Mouse (Mus musculus) heart, postnatal 0 days (tissue): ENCODE results near the gene Slc25a45. TPM values are rescaled to one million over a fixed set of nuclear protein-coding genes. Genes with fewer than 3 reads are reported as not detected.
A peak's percentile ranks its signal among the peaks of the same experiment; 100 is the strongest.

Experiments
- ATAC-seq: fragments of 200-750 bp; cut with Nextera tagmentation; 2 replicates; pipeline ENCODE4 v1.8.0; 2017; ENCODE audit warnings: low read depth, moderate number of reproducible peaks, moderate library complexity; ENCODE audit not compliant: insufficient read depth
- DNase-seq: peaks from one replicate; pipeline ENCODE4 v3.0.0-alpha.2; 2016; ENCODE audit warnings: low spot score
- H3K27ac ChIP-seq: fragments of 300-500 bp; sonication (generic); 2 replicates; pipeline ENCODE4 v1.5.1; 2014; ENCODE audit warnings: low read depth, mild to moderate bottlenecking
- H3K27me3 ChIP-seq: fragments of 300-500 bp; sonication (generic); 2 replicates; pipeline ENCODE4 v1.6.1; 2014; ENCODE audit warnings: low read length, mixed read lengths; ENCODE audit not compliant: control insufficient read depth, insufficient read depth
- H3K36me3 ChIP-seq: fragments of 300-500 bp; sonication (generic); replicated peaks from 2 replicates; pipeline ENCODE4 v1.6.1; 2014; ENCODE audit warnings: low read length, mixed read lengths; ENCODE audit not compliant: control insufficient read depth, insufficient read depth
- H3K4me1 ChIP-seq: fragments of 300-500 bp; sonication (generic); 2 replicates; pipeline ENCODE4 v1.6.1; 2014; ENCODE audit warnings: antibody characterized with exemption; ENCODE audit not compliant: control insufficient read depth, insufficient read depth
- H3K4me2 ChIP-seq: fragments of 300-500 bp; sonication (generic); 2 replicates; pipeline ENCODE4 v1.6.1; 2014; ENCODE audit warnings: low read depth, mild to moderate bottlenecking, low read length, moderate library complexity
- H3K4me3 ChIP-seq: fragments of 300-500 bp; sonication (generic); 2 replicates; pipeline ENCODE4 v1.5.1; 2014; ENCODE audit warnings: low read depth, low read length
- H3K9ac ChIP-seq: fragments of 300-500 bp; sonication (generic); replicated peaks from 2 replicates; pipeline ENCODE4 v1.6.1; 2014; ENCODE audit warnings: low read depth, low read length, mixed read lengths
- H3K9me3 ChIP-seq: fragments of 300-500 bp; sonication (generic); replicated peaks from 2 replicates; pipeline ENCODE4 v1.6.1; 2016; ENCODE audit warnings: low read length; ENCODE audit not compliant: control insufficient read depth
- CTCF ChIP-seq: IDR thresholded peaks from 2 replicates; pipeline ENCODE4 v1.5.1; 2016; ENCODE audit warnings: antibody characterized with exemption, control low read depth, low read depth
- EP300 ChIP-seq: IDR thresholded peaks from 2 replicates; pipeline ENCODE4 v1.6.1; 2016; ENCODE audit warnings: antibody characterized with exemption, low read depth
- WGBS: fragments of 180-500 bp; shearing (Covaris S2); extraction: QIAGEN DNeasy Blood & Tissue Kit; methylation state at CpG from one replicate; pipeline ENCODE4 v1.1.7; 2014; 5-methylcytosine and 5-hydroxymethylcytosine counted together
- polyA plus RNA-seq: library from polyadenylated mRNA; unstranded; fragments of >200 nt; fragmentation: Nextera tagmentation; extraction: Ambion mirVana; gene quantifications from 2 replicates; pipeline ENCODE4 v1.2.1, GENCODE M21; 2015
- total RNA-seq: library from RNA; depleted of rRNA; stranded (reverse); fragments of >200 nt; gene quantifications from 2 replicates; pipeline ENCODE4 v1.2.3, GENCODE M21; 2014; ENCODE audit warnings: low replicate concordance

Gene Slc25a45
- total and polyA plus RNA-seq, 2 experiments from 2014 or later, result 2.9 to 4.8 TPM

GRCm38 (mm10) chr19:5910221-5910620, 32.6 kb downstream of the Slc25a45 start:
- TF ChIP-seq CTCF (no peak), EP300 (no peak)
- H3K4me2 ChIP-seq, result peak overlapping the region; percentile 1; the same call in 1 of the 2 replicates
- no peaks in the 10 kb centered on the region for H3K27me3 ChIP-seq
- H3K36me3 ChIP-seq, result peaks cover 30% of the 10 kb centered on the region
- no peak overlapping the region for H3K4me3 ChIP-seq
- no peak for ATAC-seq
- H3K9ac ChIP-seq, result no peak overlapping the region
- peak overlapping the region; percentile 0; the same call in 1 of the 2 replicates for H3K27ac ChIP-seq
- no peak for DNase-seq
- peaks cover 25% of the 10 kb centered on the region for H3K4me1 ChIP-seq
- H3K9me3 ChIP-seq, result no peaks in the 10 kb centered on the region
- WGBS, result 47% methylated on average over 6 of the region's 6 CpGs

DNA sequence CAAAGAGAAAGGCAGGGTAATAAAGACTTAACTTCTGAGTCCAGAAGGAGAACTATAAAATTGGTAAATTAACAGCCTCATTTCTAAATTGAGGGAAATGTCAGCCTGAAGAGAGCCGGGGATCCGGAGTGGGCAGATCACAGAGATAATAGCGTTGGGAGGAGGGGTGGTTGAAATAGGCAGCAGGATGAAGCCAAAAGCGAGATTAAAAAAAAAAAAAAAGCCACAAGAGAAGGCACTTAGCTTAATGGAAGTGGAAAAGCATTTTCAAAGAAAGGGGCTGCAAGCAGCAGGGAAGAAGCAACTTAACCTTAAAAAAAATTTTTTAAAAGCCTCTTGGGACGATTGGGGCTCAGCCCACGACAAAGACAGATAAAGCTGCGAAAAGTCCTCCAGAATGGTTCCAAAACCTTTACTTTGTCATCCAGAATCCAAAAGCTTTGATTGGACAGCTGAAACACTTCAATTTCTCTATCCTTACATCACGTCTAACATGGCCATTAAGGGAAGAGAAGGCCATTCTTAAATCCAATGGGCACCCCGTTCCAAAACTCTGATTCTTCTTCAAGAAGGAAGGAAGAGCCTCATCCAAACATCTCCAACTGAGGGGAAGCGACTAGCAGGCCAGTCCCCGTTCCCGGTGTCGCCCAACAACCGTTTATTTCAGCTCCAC, 34.0 kb downstream of the Slc25a45 start:
- Histone ChIP-seq H3K36me3 (peaks cover 28% of the 10 kb centered on the region), H3K27ac (peak overlapping the region; percentile 88), H3K4me3 (peak overlapping the region; percentile 82), H3K27me3 (no peaks in the 10 kb centered on the region), H3K4me1 (peaks cover 25% of the 10 kb centered on the region), H3K4me2 (peak overlapping the region; percentile 82), H3K9ac (peak overlapping the region; percentile 93), H3K9me3 (no peaks in the 10 kb centered on the region)
- TF ChIP-seq CTCF (no peak), EP300 (no peak)
- 2% methylated on average over 14 of the region's 14 CpGs for WGBS
- no peak for DNase-seq
- ATAC-seq, result no peak

DNA sequence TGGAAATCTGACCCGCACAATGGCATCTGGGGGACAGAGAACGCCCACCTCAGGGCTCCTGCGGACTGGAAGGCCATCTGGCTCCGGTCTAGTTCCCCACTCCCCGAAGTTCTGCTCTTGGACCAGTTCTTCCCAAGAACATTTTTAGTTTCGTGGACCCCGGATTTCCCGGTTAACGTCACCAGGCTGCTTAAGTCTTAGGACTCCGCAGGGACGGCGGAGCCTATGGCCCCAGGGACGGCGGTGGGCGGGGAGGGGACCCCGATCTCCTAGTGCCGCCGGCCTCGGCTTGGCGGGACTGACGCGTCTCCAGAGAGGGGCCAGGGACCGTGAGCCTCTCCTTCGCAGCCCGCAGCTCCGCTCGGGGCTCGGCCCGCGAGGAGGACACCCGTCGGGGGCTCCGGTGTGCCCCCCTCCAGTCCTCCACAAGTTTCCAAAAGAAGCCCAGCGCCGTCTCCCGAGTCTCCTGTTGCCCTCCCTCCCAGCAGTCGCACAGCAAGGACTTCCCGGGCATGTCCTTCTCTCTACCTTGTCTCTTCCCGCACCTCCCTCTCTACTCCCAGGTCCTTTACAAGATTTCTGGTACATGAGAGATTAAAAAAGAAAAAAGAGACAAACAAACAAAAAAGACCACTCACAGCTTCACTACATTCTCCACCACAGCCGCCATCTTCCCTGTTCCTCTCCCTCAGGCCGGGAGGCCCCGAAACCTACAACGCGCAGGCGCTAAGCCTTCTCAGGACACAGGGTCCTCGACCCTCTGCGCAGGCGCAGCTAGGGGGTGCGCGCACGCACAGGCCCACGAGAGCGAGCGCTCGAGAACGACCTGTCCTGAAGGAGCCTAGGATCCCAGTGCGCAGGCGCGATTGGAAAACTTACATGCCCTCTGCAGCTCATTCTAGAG, 34.7 kb downstream of the Slc25a45 start:
- Histone ChIP-seq H3K27me3 (no peaks in the 10 kb centered on the region), H3K36me3 (peaks cover 26% of the 10 kb centered on the region), H3K27ac (peak overlapping the region; percentile 88), H3K9me3 (no peaks in the 10 kb centered on the region), H3K4me1 (peaks cover 25% of the 10 kb centered on the region), H3K4me2 (peak overlapping the region; percentile 82), H3K4me3 (peak overlapping the region; percentile 82), H3K9ac (peak overlapping the region; percentile 93)
- TF ChIP-seq EP300 (peak; percentile 44; the same call in 1 of the 2 replicates), CTCF (peak; percentile 34)
- under 1% methylated on average over 57 of the region's 59 CpGs for WGBS
- peak; percentile 99 for DNase-seq
- ATAC-seq, result peak; percentile 97

DNA sequence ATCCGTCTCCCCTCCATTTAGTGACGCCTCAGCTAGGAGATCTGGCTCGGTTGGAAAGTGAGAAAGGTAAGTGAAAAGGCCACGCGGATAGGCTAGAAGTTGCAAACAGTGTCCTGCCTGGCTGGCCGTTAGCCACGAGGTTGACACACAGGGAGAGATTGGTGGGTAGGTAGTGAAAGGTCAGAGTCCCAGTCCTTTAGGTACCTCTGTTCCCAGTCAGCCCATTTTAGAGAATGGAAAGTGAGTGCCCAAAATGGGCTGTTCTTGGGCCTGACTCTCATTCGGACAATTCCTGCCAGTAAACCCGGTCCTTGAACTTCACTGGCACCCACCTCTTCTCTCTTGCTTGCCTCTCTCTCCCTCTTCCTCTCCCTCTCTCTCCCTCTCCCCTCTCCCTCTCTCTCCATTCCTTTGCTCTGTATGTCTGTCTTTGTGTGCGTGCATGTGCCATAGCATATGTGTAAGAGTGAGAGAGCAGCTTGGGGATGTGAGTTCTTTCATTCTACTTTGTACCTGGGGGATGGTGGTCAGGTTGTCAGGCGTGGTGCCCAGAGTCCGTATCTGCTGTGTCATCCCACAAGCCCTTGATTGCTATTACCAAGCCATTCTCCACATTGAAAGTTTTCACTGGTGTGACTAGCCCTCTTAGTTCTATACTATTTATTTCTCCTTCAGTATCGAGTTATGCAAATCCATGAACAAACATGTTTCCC, 35.6 kb downstream of the Slc25a45 start, which contains the start of gene Dpf2:
Gene Dpf2 (minus strand): TSS at position 4 of the 713 bp plus-strand sequence.
- DNase-seq (no peak), ATAC-seq (peak; percentile 14)
- Histone ChIP-seq H3K27me3 (no peaks in the 10 kb centered on the region), H3K27ac (peak within 1 kb of the TSS; percentile 88), H3K36me3 (peaks cover 31% of the 10 kb centered on the region), H3K4me3 (peak within 1 kb of the TSS; percentile 82), H3K9me3 (no peaks in the 10 kb centered on the region), H3K4me2 (peak within 1 kb of the TSS; percentile 82), H3K4me1 (peaks cover 25% of the 10 kb centered on the region), H3K9ac (peak within 1 kb of the TSS; percentile 93)
- no peak for TF ChIP-seq CTCF
- TF ChIP-seq EP300, result no peak
- WGBS, result 15% methylated on average over 13 of the region's 13 CpGs

DNA sequence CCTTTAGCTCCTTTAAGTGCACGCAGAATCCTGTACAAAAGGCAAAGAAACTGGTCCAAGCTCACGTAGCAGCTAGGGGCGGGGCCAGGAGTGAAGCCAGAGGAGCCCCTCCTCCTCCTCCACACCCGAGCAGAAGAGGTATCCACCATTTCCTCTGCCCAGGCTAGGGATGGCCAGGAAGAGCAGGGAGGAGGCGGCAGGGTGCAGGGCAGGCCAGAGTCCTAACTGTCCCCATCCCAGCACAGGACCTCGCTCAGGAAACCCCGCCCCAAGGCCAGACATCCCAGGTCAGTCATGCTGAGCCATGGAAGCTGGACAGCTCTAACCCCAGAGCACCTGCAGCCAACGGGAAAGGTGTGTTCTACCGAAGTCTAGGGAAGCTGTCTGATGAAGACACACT, 44.1 kb downstream of the Slc25a45 start:
- Histone ChIP-seq H3K4me3 (peak overlapping the region; percentile 26; the same call in 1 of the 2 replicates), H3K27ac (peak overlapping the region; percentile 64), H3K4me2 (peak overlapping the region; percentile 87), H3K9ac (no peak overlapping the region; the same call in 1 of the 2 replicates), H3K4me1 (peaks cover 4% of the 10 kb centered on the region; the same call in 1 of the 2 replicates), H3K9me3 (no peaks in the 10 kb centered on the region), H3K27me3 (no peaks in the 10 kb centered on the region), H3K36me3 (peaks cover 24% of the 10 kb centered on the region)
- TF ChIP-seq CTCF (no peak), EP300 (no peak)
- ATAC-seq (no peak; the same call in 1 of the 2 replicates), DNase-seq (peak; percentile 30)
- 32% methylated on average over 9 of the region's 9 CpGs for WGBS
